Mouse (Mus musculus) adrenal gland, adult 18-20 months (tissue): ENCODE measurements around the gene 9530068E07Rik. TPM values are rescaled to one million over a fixed set of nuclear protein-coding genes. Genes with fewer than 3 reads are reported as not detected.
A peak's percentile ranks its signal among the peaks of the same experiment; 100 is the strongest.

Experiments
- DNase-seq, 2 experiments: peaks; one replicate each; pipeline ENCODE4 v3.0.0; 2021 to 2022; ENCODE audit warnings: low spot score in 2 of 2
- total RNA-seq, 2 experiments: library from RNA; stranded (reverse); gene quantifications; 1 replicate in 1 of 2; 2 replicates in 1 of 2; pipeline ENCODE4 v1.2.3; 2021

The 9530068E07Rik gene
- total RNA-seq, 2 experiments from 2014 or later: 124 to 164 TPM

GRCm38 (mm10) chr11:52420296-52421052 is 24.2 kb downstream of the 9530068E07Rik start:
- DNase-seq: no peak

DNA sequence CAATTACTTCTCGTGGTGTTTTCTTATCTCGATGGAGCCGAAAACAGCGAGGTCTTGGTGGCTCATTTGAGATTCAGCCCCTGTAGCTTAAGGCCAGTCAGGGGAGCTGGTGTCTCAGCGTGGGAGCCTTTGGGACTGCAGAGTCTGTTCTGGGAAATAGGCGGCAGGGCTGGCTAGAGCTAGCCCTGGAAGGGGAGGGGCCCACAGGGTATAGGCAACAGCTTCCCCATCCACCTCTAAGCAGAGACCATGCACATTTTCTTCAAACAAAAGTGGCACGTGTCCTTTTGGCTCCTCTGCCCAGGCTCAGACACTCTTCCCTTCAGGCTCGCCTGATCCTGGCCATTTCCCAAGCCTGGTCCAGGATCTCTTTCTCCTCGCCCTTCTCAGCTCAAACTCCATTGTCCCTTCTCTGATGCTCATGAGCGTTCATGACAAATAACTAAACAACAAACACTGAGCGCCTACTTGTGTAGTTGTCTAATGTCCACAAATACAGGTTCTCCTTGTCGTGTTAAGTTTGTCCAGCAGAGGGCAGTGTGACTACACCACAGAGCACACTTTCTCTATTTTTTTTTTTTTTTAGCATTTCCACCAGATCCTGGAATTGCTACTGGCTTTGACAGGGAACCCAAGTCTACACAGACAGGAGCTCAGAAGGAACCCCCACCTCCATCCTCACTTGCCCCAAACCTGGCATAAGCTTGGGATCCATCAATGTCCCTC is 25.0 kb downstream of the 9530068E07Rik start:
- DNase-seq: peak; percentile 68 to 71

DNA sequence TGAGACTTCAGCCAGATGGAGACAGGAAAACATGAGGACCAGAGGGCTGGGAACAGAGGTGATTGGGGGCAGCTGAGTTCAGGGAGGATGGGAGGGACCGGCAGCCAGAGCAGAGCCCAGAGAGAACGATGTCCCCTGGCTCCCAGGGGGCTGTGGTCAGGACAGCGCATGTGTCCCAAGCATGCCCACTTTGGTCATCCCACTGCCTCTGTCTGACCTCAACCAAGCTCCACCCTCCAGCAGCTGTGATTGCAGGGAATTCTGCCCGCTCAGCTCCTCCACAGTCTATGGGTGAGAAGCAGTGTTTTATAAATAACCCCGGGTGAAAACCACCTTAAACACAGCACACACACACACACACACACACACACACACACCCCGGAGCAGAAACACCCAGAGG is 33.2 kb downstream of the 9530068E07Rik start:
- DNase-seq: no peak

GRCm38 (mm10) chr11:52431594-52431993 is 35.4 kb downstream of the 9530068E07Rik start:
- DNase-seq: no peak

- DNase-seq: no peak
These were observed 35.9 kb downstream of the 9530068E07Rik start for GRCm38 (mm10) chr11:52432148-52432547.

DNA sequence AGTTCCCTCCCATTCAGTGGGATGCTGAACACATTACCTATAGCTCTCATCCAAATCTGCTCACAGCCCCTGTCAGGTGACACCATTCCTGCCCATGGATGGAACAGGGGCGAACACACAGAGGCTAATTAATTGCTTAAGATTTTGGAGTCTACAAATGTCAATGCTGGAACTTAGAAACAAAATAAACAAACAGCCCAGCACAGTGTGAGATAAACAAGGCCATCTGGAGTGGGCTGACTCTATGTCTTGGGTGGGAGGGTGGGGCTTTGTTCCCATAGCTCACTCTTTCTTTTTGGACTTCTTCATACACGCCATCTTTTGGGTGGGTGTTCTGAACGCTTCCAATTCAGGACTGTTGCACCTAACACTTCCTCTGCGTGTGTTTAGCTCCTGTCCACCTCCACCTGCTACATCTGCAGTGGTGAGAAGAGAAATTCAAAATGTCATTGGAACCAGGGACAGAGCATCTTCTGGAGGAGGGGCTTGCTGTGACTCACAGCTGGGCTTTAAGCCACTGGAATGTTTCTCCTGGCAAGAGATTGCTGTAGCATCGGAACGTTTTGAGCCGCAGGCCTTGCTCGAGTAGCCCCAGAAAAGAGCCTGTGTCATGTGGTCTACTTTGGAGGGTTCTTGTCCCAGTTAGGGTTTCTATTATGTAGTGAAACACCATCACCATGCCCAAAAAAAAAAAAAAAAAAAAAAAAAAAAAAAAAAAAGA is 37.0 kb downstream of the 9530068E07Rik start:
- peak; percentile 38 to 43 for DNase-seq

GRCm38 (mm10) chr11:52433797-52434195 is 37.6 kb downstream of the 9530068E07Rik start:
- no peak for DNase-seq

- no peak for DNase-seq
These were observed 39.2 kb downstream of the 9530068E07Rik start for GRCm38 (mm10) chr11:52435466-52435865.

DNA sequence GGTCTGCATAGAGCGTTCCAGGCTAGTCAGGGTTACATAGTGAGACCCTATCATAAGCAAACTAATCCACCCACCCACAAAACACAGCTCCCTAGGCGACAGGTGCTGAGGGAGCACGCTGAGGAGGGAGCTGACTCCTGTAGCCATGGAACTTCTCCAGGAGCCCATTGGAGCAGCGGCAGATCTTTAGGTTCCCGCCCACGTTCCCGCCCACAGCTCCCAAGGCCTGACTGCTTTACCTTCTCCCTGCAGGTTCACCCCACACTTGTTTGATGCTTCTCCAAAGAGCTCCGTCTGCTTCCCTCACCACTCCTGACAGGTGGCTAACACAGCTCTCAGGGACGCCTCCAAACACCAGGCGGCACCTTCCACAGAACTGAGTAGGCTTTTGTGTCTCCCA is 40.9 kb downstream of the 9530068E07Rik start:
- DNase-seq: no peak

GRCm38 (mm10) chr11:52441096-52441495 is 44.9 kb downstream of the 9530068E07Rik start:
- no peak for DNase-seq

DNA sequence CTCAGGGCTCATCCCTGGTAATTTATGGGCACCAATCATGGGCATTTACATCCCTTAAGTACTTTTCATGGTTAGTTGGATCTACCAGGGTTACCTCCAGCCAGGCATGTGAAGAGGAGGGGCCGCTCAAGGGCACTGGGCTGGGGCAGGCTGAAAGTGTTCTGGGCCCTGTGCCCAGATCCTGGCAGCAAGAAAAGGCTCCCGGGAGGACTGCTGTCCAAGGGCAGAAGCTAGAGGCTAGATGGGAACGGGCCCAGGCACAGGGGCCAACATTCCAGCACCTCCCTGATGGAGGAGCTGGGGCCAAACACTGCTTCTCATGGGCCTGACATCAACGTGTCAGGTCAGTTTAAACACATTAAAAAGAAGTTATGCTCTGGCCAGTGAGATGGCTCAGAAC is 51.0 kb downstream of the 9530068E07Rik start:
- DNase-seq: peak; percentile 50 to 55

GRCm38 (mm10) chr11:52449004-52449403 is 52.8 kb downstream of the 9530068E07Rik start:
- peak in 1 of 2 experiments; percentile 17 for DNase-seq

- DNase-seq: no peak
These were observed 62.1 kb downstream of the 9530068E07Rik start for GRCm38 (mm10) chr11:52458281-52458680.

Other genes with a start within 250 kb of the 9530068E07Rik start
- gene Olfr1371, start 182.4 kb upstream of the 9530068E07Rik start, total RNA-seq: not detected
- gene Skp1a, start 164.4 kb upstream of the 9530068E07Rik start, total RNA-seq: 100 to 1,000 TPM; 471 to 498 TPM
- 10 to 100 TPM; 35.1 to 46.9 TPM for gene Tcf7, start 113.4 kb upstream of the 9530068E07Rik start, total RNA-seq
- gene Vdac1, start 35.6 kb upstream of the 9530068E07Rik start, total RNA-seq: 100 to 1,000 TPM; 374 to 415 TPM